Mouse (Mus musculus) heart, postnatal 25 days (tissue): ENCODE results near the gene Uhrf1. TPM values are rescaled to one million over a fixed set of nuclear protein-coding genes. Genes with fewer than 3 reads are reported as not detected.

Experiments used
- DNase-seq: peaks from one replicate; pipeline ENCODE4 v3.0.0; 2022; ENCODE audit warnings: low spot score
- intact Hi-C: fragments of 180-260 bp; cut with DNase I; formaldehyde crosslinking; loops from one replicate; pipeline ENCODE4 v1.15.1; 2025
- total RNA-seq, 2 experiments: library from RNA; stranded (reverse); gene quantifications; 2 replicates each; pipeline ENCODE4 v1.2.3; 2021

Uhrf1 gene
- total RNA-seq, 2 experiments from 2014 or later, result 3.7 to 4.3 TPM

DNA sequence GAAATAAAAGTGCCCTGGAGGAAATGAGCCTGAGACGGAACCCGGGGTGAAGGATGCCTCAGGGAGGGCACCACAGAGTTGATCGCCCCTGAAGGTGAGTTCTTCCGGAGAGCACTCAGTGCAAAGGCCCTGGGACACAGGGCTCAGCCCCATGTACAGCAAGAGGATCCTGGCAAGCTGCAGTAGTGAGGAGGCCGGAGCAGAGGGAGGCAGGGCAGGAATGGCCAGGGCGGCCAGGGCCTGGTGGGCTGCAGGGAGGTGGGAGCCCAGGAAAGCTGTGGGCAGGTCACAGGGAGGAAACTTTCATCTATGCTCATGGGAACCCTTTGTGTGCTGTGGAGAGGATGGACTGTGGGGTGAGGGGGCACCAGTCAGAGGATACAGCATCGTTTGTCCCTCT, 29.6 kb upstream of the Uhrf1 start:
- intact Hi-C loops, result no loop called here
- no peak for DNase-seq

DNA sequence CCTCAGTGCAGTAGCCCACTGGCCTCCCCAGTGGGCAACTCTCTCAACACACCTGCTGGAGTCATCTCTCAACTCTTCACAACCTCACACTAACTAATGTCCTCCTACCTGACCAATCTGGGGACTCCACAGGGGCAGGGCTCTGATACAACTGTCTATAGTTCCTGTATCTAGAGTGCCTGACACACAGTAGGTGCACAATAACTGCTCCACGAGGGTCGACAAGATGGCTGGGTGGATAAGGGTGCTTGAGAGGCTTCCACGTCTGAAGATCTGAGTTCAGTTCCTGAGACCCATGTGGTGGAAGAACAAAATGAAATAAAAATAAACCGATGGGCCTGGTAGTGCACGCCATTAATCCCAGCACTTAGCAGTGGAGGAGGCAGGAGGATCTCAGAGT, 29.1 kb upstream of the Uhrf1 start:
- DNase-seq, result no peak
- intact Hi-C loops, result no loop called here

DNA sequence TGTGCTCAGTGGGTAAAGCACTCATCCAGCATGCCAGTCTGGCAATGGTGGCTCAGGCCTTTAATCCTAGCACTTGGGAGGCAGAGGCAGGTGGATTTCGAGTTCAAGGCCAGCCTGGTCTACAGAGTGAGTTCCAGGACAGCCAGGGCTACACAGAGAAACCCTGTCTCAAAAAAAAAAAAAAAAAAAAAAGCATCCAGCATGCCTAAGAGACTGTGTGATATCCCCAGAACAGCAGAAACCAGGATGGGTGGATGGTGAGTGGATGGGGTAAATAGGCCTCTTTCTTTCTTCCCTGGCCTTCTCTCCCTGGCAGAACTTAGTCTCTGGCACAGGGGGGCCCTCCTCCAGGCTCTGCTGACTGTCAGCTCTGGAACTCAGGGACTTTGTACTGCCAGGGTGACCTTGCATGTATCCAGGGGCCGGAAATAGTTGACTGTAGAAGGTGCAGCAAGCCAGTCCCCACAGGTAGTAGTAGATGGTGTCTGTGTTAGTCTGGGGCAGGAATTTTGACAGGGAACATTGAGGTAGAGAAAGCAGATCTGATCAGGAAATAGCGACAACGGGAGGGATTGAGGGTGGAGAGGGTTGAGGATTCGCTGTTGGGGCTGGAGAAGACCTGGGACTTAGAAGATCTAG, 27.2 kb upstream of the Uhrf1 start:
- no peak for DNase-seq
- intact Hi-C loops, result loop anchor here (2.0 kb wide), 1 partner anchor 17 kb away; the partner anchor contains the start of gene Plin3

DNA sequence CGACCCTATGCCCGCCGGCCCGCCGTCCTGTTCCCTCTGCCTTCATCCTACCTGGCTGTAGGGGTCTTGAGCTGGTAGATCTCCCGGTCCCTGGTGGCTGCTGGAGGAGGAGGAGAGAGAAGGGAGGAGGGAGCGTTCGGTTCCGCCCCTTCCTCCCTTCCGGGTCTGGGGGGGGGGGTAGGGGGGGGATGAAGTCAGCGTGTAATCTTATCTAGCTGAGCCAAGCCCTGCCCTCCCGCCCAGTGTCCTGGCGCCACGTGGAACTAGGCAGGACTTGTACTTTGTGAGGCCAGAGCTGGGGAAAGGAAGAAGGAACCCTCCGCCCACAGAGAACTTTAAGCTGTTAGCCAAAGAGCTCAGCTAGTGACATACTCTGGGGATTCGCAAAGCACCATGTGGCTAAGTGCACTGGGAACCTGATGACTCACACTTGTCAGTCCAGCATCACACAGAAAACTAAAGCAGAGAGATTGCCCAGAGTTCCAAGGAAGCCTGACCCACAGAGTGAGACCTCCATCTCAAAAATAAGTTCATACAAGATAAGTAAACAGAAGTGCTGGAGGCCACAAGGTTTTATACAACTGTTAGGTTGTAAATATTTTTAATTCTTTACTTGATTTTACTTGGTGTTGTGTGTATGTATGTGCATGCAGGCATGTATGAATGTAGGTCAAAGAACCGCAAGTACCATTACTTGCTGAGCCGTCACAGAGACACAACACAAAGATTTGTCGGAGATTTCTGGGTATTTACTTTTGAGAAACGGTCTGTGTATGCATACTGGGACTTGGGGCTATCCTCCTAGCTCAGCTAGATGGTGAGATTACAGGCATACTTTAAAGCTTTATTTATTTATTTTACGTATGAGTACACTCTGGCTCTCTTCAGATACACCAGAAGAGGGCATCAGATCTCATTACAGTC, 26.2 kb upstream of the Uhrf1 start, which contains the start of gene Ticam1:
TSS of gene Ticam1 (minus strand) at position 144 of the 924 bp plus-strand sequence.
- intact Hi-C loops, result loop anchor here (2.0 kb wide), 1 partner anchor 16 kb away; the partner anchor contains the start of gene Plin3
- peak; percentile 93 for DNase-seq

DNA sequence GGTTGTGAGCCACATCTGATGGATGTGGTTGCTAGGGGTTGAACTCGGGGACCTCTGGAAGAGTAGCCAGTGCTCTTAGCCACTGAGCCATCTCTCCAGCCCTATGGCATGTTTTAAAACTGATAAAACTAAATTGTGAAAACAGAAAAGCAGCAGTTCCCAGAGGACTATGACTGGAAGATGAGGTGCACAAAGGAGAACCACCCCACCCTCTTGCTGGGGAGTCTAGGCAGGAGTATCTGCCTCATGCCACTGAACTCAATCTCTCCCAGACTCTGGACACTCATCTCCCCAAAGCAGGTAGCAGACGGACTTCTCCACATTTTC, 25.6 kb upstream of the Uhrf1 start:
- DNase-seq, result no peak
- intact Hi-C loops, result loop anchor here (2.0 kb wide), 1 partner anchor 15 kb away; the partner anchor contains the start of gene Plin3

DNA sequence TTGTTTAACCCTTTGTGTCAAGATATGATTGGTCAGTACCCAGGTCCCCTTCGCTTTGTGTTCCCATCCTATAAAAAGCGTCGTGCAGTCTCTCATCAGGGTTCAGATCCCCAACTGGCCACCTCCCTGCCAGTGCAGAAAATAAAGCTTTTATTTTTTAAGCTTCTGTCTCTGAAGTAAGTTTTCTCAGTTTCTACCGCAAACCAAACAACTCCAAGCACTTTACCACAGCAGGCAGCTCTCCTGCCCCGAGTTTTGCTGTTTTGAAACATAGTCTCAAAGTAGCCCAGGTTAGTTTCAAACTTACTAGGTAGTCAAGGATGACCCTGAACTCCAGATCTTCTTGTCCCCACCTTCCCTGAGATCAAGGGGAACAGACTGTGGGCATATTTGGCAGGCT, 24.8 kb upstream of the Uhrf1 start:
- intact Hi-C loops, result no loop called here
- no peak for DNase-seq

DNA sequence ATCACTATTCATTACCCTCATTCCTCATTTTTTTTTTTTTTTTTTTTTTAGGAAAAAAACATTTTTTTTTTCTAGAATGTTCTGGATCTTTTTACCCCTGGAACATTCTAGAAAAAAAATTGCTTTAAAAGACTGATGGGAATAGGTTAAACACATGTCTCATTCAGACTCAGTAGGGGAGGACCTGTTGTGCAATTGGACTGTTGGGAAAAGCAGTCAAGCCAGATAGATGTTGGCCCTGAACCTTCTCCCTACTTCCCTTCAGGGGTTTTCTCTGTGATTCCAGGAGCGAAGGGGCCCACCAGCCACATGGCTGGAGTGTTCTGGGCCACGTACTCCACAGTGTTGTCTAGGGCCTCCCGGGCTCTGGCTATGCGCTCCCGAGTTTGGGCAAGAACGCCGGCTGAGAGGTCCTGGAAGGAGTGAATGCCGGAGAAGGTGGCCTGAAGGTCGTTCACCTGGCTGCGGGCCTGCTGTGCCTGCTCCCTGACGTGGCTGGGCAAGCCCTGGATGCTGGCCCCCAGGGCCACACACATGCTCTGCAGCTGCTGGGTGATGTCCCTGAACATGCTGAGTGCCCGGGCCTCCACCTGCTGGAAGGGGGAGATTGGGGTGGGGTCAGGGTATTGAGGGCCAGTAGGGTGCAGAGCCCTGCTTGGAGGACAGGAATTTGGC, 23.5 kb upstream of the Uhrf1 start:
- no peak for DNase-seq
- intact Hi-C loops, result no loop called here

DNA sequence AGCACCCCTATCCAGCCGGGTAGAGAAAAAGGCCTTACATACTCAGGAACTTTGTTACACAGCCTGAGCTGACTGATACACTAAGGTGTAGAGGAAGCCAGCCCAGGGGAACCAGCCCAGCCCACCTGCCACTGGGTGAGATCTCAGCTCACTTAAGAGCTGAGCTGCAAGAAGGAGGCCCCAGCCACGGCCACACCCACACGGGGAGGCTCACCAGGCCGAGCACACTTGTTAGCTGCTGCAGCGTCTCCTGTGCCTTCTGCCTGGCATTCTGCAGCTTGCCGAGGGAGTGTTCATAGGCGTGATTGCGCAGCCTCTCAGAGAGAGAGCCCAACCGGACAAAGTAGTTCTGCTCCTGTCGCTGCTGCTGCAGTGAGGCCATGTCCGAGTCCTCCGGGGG, 21.9 kb upstream of the Uhrf1 start:
- intact Hi-C loops, result no loop called here

DNA sequence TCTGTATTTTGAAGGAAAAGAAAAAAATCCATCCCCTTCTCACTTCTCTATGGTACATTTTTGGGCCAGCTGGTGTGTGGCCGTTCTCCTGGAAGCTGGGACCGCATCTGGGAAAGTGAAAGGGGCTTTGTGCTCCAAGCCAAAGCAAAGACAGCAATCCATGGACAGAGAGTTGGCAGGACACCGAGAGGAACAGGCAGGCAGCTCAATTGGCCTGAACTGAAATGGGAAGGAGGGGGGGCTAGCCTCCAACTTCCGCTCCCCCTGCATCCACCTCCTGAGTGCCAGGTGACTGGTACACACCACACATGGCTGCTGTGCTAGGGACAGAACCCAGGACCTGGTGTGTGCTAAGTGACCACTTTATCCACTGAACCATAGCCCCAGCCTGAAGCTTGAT, 20.3 kb upstream of the Uhrf1 start:
- intact Hi-C loops, result no loop called here
- no peak for DNase-seq

More for the DNA sequence above, 21.9 kb upstream of the Uhrf1 start:
- no peak for DNase-seq

DNA sequence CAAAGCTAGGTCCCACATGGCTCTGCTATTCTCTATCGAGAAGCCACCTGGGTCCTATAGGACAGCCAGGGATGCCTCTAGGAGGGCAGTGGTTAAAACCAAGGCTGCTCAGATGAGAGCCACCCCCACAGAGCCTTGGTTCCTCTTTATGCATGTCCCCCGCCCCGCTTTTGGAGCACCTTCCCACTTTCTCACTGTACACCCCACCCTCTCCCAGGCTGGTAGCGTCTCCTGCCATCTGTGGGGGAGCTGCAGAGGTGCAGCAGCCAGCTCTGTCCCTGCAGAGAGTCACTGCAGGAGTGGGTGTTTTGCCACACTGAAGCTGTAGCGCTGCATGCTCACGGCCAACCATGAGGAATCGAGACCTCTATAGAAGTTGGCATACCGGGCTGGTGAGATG, 19.8 kb upstream of the Uhrf1 start:
- no peak for DNase-seq
- intact Hi-C loops, result no loop called here

DNA sequence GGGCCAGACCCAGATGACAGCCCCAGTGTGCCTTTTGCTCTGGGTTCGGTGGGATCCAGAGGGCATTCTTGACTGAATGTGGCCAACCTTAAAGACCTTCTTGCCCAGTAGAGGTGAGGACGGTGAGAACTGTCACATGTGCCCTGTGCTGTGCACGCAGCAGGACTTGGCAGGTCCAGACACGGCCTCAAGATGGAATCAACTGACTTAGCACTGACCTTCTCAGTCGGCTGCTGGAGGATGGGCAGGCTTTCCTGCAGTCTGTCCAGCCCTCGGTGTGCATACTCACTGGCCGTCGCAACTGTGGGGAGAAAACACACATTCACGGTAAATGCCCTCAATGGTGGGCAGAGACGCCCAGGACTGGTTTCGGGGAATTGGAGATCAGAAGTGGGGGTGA, 17.1 kb upstream of the Uhrf1 start:
- intact Hi-C loops, result no loop called here
- DNase-seq, result no peak

DNA sequence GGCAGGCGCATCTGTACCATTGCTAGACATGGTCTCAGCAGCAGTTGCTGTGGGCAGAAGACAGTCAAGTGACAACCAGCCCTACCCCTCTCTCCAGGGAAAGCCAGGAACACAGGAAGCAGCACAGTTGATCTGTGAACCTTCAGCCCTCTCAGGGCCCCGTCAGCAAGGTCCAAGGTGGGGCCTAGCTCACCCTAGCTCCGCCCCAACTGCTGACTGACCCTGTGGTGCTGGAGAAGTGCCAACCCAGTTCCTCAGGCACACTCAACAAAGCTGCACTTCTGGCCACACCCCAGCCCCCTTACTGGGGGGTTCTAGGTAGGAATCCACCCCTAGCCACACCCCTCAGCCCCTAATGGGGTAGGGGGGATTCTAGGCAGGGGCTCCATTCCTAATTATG, 15.3 kb upstream of the Uhrf1 start:
- intact Hi-C loops, result no loop called here
- no peak for DNase-seq

DNA sequence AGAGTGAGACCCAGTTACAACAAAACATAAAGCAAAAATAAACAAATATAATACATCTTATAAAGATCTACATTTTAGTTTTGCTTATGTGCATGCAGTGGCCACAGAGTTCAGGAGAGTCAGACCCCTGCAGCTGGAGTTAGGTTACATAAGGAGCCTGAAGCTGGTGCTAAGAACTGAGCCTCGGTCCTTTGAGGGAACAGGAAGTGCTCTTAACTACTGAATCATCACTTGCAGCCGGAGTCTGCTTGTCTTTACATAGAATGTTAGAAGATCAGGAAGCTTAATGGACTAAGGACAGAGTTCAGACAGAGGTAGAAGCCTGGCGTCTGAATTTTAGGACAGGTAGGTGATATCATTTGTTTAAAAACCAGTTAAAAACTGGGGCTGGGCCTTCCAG, 14.3 kb upstream of the Uhrf1 start:
- no peak for DNase-seq
- intact Hi-C loops, result no loop called here

DNA sequence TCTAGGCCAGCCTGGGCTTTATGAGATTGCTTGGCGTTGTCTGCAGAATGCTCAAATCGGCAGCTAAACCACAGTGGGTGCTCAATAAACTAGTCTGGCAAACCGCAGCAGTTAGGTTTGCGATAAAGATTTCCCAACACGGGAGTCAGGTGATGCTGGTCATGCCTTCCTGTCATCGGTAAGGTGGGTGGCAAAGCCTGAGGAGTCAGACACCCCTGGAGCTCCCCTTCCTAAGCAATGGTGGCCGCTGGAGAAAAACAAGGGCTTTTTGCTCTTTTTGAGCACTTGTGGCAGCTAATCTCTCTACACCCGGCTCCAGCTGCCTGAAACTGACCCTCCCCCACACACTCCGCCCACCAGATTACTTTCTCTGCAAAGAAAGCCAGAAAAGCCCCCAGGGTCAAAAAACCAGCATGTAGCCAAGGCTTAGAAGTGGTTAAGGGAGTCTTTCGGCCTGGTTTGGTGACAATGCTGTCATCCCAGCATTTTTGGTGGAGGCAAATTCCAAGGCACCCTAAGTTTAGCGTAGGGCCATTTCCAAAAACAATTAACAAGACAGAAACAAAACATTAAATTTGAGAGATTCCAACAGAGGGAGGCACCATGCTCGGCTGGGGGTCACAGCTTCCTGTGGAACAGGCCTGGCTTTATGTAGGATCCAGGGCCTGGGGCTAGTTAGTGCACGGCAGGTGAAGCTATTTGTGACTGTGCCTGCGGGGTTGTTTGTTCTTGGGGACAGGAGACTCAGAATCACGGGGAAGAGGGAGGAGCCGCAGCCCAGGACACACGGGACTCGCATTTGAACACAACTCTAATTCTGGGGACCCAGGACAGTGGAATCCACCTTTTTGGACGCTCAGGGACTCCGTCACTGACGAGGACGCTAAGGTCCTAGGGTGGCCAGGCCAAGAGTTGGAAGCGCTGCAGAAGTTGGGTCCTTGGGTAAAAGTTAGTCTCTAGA, 13.5 kb upstream of the Uhrf1 start:
- intact Hi-C loops, result no loop called here
- no peak for DNase-seq

DNA sequence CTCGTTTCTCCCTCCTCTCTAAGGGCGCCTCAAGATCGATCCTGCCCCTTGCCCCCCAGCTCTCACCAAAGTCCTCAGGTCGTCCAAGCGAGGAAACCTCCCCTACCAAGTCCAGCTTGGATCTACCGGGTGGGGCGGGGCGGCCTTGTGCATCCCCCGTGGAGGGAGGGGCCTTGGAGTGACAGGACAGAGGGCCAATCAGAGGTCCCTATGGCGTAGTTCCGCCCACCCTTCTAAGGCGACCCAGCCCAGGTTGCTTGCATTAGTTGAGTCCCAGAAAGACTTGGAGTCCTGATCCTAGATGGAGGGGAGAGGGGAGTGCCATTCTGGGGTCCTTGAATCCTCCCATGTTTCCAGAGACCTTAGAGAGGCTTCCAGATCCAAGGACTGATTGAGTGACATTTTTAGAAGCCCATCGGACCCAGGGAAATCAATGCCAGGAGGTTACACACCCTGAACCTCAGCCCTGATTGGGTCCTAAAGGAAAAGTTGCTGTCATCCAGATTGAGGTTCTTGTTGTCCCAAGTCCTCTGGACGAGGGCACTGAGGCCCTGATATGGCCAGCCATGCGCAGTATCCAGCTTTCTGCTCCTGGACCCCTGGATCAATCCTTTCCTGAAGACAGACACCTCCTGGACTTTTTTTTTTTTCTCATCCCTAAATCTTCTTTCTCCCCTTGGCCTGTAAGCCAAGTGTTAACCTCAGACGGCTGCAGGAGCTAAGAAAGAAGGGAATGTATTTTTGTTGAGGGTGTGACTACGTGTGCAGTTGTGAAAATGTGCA, 12.5 kb upstream of the Uhrf1 start:
- peak; percentile 96 for DNase-seq
- intact Hi-C loops, result loop anchor here (1.0 kb wide), 1 partner anchor 60 kb away; no protein-coding TSS in a partner anchor

DNA sequence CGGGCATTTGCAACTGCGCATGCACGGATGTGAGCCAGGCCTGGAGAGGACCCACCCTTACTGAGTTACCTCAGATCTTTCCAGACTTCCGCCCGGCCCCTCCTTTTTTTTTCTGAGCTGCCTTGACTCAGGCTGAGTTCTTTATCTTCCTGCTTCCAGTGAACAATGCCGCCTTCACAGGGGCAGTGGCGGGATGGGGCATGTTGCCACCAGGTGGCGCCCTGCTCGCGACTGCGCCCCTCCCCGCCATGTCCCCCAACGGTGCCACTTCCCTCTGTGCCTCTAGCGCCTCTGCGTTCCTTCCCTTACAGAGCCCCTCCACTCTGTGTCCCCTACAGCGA, 12.0 kb upstream of the Uhrf1 start:
- intact Hi-C loops, result loop anchor here (1.0 kb wide), 1 partner anchor 59 kb away; no protein-coding TSS in a partner anchor
- DNase-seq, result peak; percentile 91

DNA sequence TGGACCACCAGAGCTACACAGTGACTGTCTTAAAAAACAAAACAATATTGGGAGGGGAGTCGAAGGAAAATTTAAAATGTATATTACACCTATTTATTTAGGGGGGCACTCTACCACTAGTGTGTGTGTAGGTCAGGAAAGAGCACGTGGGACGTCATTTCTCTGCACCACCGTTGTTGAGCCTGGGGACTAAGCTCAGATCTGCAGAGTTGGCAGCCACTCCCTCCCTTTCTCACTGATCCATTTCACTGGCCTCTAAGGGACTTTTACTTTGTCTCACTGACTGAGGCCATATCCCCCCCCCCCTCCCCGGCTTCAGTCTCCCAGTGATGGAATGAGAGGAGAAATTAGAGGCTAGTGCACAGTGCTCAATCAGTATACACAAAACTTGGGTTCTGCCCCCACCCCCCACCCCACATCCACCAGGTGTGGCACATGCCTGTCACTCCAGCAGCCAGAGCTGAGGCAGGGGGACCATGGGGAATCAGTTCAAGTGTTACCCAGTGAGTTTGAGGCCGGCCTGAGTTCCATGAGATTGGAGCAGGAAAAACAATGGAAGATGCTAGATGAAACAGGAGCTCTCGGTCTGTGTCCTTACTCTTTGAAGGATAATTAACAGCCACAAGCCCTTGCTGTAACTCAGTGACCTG, 11.2 kb upstream of the Uhrf1 start:
- no peak for DNase-seq
- intact Hi-C loops, result loop anchor here (1.0 to 2.0 kb wide), 2 partner anchors 15 to 58 kb away; partner anchors contain the start of gene Ticam1

DNA sequence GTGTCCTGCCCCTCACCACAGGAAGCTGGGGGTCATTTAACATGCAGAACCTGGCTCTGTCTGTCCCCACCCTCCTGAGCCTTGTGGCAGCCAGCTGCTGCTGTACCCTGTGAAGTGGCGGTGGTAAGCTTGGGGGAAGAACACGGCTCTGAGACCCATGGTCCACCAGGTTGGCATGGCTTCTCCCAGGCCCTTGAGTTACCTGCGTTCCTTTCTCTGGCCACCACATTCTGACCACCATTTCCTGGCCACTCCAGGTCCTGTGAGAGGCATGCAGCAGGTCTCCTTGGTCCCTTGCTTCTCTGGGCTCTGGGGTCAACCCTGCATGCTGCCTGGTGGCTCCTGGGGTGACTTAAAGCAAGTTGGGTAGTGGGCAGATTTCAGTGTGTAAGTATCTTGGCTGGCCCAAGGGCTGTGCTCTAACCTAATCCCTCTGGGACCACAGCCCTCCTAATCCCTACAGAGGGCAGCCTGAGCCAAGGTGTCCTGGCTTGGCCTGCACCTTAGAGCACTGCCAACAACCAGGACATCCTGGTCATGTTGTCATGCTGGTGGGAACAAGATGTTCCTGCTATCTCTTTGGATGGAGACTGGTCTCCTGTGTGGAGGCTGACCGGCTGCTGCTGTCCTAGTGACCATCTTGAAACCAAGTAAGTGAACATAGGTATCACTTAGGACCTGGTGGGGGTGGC, 10.4 kb upstream of the Uhrf1 start, which contains the start of gene Plin3:
TSS of gene Plin3 (minus strand) at position 343 of the 692 bp plus-strand sequence.
- no peak for DNase-seq
- intact Hi-C loops, result loop anchor here (2.0 kb wide), 1 partner anchor 16 kb away; the partner anchor contains the start of gene Ticam1
